Mouse (Mus musculus) stomach, postnatal 0 days (tissue): ENCODE data around the gene Psat1.

ENCODE experiments used
- CTCF ChIP-seq: IDR thresholded peaks from 2 replicates; pipeline ENCODE4 v1.5.1; 2016; ENCODE audit warnings: antibody characterized with exemption, low read depth, mild to moderate bottlenecking, moderate library complexity
- EP300 ChIP-seq: optimal IDR thresholded peaks from 2 replicates; pipeline ENCODE3; 2016; ENCODE audit warnings: antibody characterized with exemption

DNA sequence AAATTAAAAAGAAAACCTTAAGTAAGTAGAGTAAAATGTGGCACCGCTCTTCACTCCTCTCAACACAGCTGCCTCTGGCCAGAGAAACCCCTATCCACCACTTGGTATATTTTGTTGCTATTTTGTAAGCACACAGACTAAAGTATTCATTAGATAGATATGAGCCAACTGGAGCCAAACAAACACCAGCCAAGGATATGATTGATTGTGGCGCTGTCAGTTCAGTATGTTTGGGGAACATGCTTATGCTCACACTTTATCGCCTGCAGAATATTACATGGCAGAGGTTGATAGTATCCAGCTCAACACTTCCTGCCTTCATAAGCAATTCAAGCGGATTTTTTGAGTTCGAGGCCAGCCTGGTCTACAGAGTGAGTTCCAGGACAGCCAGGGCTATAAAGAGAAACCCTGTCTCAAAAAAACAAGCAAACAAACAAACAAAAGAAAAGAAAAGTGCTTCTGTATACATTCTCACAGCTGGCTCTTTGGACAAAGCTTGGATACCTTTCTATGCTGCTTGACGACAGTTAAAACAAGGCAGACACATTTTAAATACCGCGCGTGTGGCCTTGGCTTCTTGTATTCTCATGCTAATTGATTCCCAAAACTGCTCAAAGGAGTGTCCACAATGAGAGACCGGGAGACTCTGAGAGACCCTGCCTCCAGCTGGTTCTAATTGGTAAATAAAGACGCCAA lies 4.6 kb downstream of the Psat1 start:
- TF ChIP-seq CTCF, result no peak
- TF ChIP-seq EP300, result no peak
